Mouse (Mus musculus) liver, embryonic 16.5 days (tissue): ENCODE measurements around the gene Fignl2. TPM values are rescaled to one million over a fixed set of nuclear protein-coding genes. Genes with fewer than 3 reads are reported as not detected.

ENCODE experiments used
- ATAC-seq: fragments of 200-750 bp; cut with Nextera tagmentation; 2 replicates; pipeline ENCODE4 v1.8.0; 2017; ENCODE audit warnings: low read depth, mild to moderate bottlenecking, moderate number of reproducible peaks, moderate library complexity
- H3K27ac ChIP-seq: fragments of 300-500 bp; sonication (generic); 2 replicates; pipeline ENCODE4 v1.5.1; 2014; ENCODE audit warnings: mild to moderate bottlenecking, low read length
- H3K27me3 ChIP-seq: fragments of 300-500 bp; sonication (generic); 2 replicates; pipeline ENCODE4 v1.6.1; 2014; ENCODE audit warnings: low read depth, low read length, mixed read lengths; ENCODE audit not compliant: control insufficient read depth, insufficient read depth
- H3K36me3 ChIP-seq: fragments of 300-500 bp; sonication (generic); 2 replicates; pipeline ENCODE4 v1.6.1; 2014; ENCODE audit warnings: mild to moderate bottlenecking; ENCODE audit not compliant: control insufficient read depth, insufficient read depth
- H3K4me1 ChIP-seq: fragments of 300-500 bp; sonication (generic); 2 replicates; pipeline ENCODE4 v1.6.1; 2014; ENCODE audit warnings: low read depth, low read length, mixed read lengths; ENCODE audit not compliant: control insufficient read depth
- H3K4me2 ChIP-seq: fragments of 300-500 bp; sonication (generic); 2 replicates; pipeline ENCODE4 v1.6.1; 2014; ENCODE audit warnings: low read depth, low read length, mixed read lengths
- H3K4me3 ChIP-seq: fragments of 300-500 bp; sonication (generic); 2 replicates; pipeline ENCODE4 v1.5.1; 2014; ENCODE audit warnings: low read depth, mild to moderate bottlenecking, low read length
- H3K9ac ChIP-seq: fragments of 300-500 bp; sonication (generic); 2 replicates; pipeline ENCODE4 v1.6.1; 2014; ENCODE audit warnings: low read depth, low read length
- H3K9me3 ChIP-seq: fragments of 300-500 bp; sonication (generic); replicated peaks from 2 replicates; pipeline ENCODE4 v1.6.1; 2016; ENCODE audit warnings: low read length; ENCODE audit not compliant: control insufficient read depth
- WGBS: fragments of 180-500 bp; shearing (Covaris S2); extraction: QIAGEN DNeasy Blood & Tissue Kit; methylation state at CpG from one replicate; pipeline ENCODE4 v1.1.7; 2014; ENCODE audit not compliant: insufficient replicate concordance; 5-methylcytosine and 5-hydroxymethylcytosine counted together
- polyA plus RNA-seq: library from polyadenylated mRNA; unstranded; fragments of >200 nt; fragmentation: Nextera tagmentation; extraction: Ambion mirVana; gene quantifications from 2 replicates; pipeline ENCODE4 v1.2.1, GENCODE M21; 2015

Gene Fignl2
- polyA plus RNA-seq, 1 experiment from 2014 or later, result 0.07 TPM

DNA sequence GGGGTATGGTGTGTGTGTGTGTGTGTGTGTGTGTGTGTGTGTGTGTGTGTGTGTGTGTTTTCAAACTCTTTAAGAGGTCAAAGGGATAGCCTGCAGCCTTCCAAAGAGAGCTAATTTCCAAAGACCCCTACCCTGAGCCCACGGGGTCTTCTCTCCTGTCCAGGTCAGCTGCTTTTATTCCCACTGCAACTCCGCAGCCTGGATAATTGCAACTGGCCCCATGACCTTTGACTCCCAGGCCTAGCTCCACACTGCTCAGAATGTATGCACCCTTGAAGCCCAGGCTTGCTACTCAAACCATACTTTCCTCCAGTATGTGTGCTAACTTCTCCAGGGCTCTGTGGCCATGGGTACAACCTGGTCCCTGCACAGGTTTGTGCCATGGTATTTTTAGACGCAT, 17.0 kb upstream of the Fignl2 start:
- no peak overlapping the region for H3K4me2 ChIP-seq
- H3K27ac ChIP-seq, result no peak overlapping the region
- peaks cover 3% of the 10 kb centered on the region for H3K27me3 ChIP-seq
- whole genome bisulfite sequencing, result 65% methylated on average over 3 of the region's 3 CpGs
- no peak overlapping the region for H3K4me3 ChIP-seq
- H3K4me1 ChIP-seq, result peaks cover 6% of the 10 kb centered on the region
- no peak for ATAC-seq
- no peaks in the 10 kb centered on the region for H3K36me3 ChIP-seq
- H3K9ac ChIP-seq, result no peak overlapping the region
- no peaks in the 10 kb centered on the region for H3K9me3 ChIP-seq

DNA sequence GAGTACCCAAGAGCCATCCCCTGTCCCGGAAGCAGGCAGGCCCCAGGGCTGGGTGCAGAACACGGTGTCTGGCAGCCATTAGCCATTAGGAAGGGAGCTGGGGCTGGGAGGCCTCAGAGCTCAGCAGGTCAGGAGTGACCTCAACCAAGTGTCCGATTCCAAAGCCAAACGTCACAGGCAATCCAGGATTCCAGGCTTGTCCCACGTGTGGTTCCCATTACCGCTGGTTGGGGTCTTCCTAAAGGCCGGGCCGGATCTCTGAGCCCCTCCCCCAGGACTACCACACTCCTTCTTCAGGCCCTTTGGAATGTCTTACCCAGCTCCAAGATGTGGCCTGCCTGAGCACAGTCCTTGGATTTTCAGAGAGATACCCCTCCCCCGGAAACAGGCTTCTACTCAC, 16.6 kb upstream of the Fignl2 start:
- no peak overlapping the region for H3K27ac ChIP-seq
- ATAC-seq, result no peak
- no peak overlapping the region for H3K4me2 ChIP-seq
- peaks cover 3% of the 10 kb centered on the region for H3K27me3 ChIP-seq
- H3K4me3 ChIP-seq, result no peak overlapping the region
- peaks cover 6% of the 10 kb centered on the region for H3K4me1 ChIP-seq
- H3K36me3 ChIP-seq, result no peaks in the 10 kb centered on the region
- no peak overlapping the region for H3K9ac ChIP-seq
- no peaks in the 10 kb centered on the region for H3K9me3 ChIP-seq
- WGBS, result 62% methylated on average over 9 of the region's 9 CpGs

DNA sequence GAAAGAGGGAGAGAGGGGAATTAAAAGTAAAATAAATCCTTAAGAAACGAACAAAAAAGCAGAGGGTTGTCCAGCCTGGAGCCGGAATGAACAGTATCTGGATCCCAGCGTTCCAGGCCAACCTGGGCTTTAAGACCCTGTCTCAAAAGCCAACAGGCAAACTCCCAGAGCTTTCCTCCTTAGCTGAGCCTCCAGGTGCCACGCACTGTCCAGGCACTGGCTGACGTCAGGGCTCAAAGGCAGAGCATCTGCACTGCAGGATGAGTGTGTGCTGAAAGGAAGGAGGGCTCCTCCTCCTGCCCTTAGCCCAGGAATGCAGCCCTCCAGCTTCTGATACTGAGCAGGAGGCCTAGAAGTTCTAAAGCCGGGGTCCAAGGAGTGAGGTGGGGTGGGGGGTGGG, 15.6 kb upstream of the Fignl2 start:
- WGBS, result 68% methylated on average over 6 of the region's 6 CpGs
- no peak for ATAC-seq

DNA sequence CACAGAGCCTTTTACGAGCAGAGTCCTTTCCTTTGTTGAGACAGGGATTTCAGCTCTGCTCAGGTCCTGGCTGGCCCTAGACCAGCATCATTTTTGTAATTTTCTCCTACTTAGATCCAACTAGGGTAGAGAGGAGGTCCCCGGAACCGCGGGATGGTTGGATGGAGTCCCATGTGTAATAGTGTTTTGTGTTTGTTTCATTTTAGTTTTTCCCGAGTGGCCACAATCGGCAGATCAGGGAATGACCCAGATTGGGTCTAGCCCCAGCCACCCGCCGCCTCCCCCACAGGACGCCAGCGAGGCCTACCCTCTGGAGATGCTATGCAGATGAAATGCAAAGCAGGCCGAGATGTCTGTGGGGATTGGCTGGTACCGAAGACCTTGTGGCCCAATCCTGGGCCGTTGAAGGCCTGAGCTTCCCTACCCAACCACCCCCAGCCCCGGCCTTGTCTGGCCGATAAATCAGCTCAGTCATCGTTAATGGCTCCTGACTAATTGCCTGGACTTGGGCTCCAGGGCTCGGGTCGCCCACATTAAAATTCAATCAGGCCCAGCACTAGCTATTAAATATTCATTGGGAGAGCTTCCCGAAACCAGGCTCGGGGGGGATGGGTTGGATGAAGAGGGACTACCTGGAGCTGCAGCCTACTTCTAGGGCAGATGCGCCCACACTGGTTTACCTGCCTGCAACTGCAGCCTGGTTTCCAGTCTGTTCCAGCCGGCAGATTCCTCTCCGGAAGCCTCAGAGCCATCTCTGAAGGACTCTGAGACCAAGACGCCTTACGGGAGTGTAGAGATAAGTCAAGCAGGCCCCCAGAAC, 14.7 kb upstream of the Fignl2 start:
- Histone ChIP-seq H3K4me2 (no peak overlapping the region), H3K36me3 (no peaks in the 10 kb centered on the region), H3K9ac (no peak overlapping the region), H3K27me3 (no peaks in the 10 kb centered on the region), H3K4me3 (no peak overlapping the region), H3K4me1 (peaks cover 6% of the 10 kb centered on the region), H3K9me3 (no peaks in the 10 kb centered on the region), H3K27ac (no peak overlapping the region)
- peak; percentile 37; the same call in 1 of the 2 replicates for ATAC-seq
- 39% methylated on average over 25 of the region's 25 CpGs for WGBS

More for the DNA sequence above, 15.6 kb upstream of the Fignl2 start:
- Histone ChIP-seq H3K4me1 (peaks cover 6% of the 10 kb centered on the region), H3K4me2 (no peak overlapping the region), H3K27ac (no peak overlapping the region), H3K9me3 (no peaks in the 10 kb centered on the region), H3K9ac (no peak overlapping the region), H3K36me3 (no peaks in the 10 kb centered on the region), H3K27me3 (peaks cover 1% of the 10 kb centered on the region), H3K4me3 (no peak overlapping the region)

DNA sequence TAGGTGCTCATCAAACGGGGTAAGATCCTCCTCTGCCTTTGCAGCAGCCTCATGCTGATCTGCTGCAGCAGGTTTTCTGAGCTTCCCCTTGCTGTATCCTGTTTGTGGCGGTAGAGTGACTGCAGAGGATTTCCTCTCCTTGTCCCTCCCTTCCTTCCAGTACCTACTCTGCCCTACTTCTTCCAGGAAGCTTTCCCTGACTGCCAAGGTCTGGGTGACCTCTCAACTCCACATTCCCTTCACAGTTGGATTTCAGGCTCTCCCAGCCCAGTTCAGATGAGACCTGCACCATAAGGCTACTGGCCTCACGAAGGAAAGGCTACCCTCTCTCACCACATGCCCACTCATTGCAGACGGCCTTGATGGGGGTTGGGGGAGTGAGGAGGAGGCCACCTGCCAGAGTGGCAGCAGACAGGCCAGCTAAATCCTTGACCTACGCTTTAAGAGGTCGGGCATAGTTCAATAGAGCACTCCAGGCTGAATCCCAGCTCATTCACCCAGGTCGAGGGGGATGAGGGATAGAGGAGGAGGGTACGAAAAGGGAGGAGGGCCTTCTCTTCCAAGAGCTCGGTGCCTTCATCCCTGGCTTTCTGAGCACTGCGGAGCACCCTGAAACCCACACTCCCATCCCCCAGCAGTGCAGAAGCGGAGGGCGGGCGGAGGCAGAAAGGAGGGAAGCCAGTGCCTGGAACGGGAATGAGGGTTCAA, 13.9 kb upstream of the Fignl2 start:
- peak; percentile 28; the same call in 1 of the 2 replicates for ATAC-seq
- Histone ChIP-seq H3K9ac (no peak overlapping the region), H3K27me3 (no peaks in the 10 kb centered on the region), H3K9me3 (no peaks in the 10 kb centered on the region), H3K4me1 (peaks cover 6% of the 10 kb centered on the region), H3K36me3 (no peaks in the 10 kb centered on the region), H3K27ac (no peak overlapping the region), H3K4me2 (no peak overlapping the region), H3K4me3 (no peak overlapping the region)
- 39% methylated on average over 14 of the region's 14 CpGs for WGBS

DNA sequence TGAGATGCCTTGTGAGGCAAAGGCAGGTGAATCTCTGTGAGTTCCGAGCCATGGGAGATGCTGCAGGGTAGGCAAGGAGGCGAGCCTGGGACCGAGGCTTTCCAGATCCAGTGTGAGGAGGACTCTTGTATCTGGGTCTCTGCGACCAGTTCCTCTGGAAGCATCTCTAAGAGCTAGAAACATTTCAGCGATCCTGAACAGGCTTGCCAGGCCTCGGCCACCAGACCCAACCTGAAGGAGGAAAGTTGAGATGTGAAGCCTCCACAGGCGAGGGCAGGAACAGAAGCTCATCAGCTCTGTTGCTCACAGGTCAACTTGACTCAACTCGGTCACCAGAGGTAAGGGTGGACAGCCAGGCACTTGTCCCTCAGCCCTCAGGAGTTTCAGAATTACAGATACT, 13.2 kb upstream of the Fignl2 start:
- Histone ChIP-seq H3K4me1 (peaks cover 6% of the 10 kb centered on the region), H3K9me3 (no peaks in the 10 kb centered on the region), H3K4me2 (no peak overlapping the region), H3K36me3 (no peaks in the 10 kb centered on the region), H3K4me3 (no peak overlapping the region), H3K9ac (no peak overlapping the region), H3K27ac (no peak overlapping the region), H3K27me3 (no peaks in the 10 kb centered on the region)
- 60% methylated on average over 8 of the region's 8 CpGs for WGBS
- ATAC-seq, result no peak

DNA sequence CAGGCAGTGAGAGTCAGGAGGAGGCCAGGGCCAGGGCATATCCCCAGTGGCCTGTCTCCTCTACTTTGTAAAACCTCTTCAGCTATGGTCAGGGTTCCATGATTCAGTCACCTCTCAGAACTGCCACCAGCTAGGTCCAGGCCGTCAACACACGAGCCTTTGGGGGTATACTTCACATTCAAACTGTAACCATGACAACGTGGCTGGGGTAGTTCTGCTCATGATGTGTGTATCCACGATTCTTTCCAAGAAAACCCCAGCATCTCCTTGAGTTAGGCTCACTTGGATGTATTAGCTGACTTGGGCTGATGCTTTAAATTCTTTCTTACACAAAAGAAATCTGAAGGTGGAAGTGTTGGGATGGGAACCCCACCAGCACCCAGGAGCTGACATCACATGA, 9.9 kb upstream of the Fignl2 start:
- Histone ChIP-seq H3K27me3 (no peaks in the 10 kb centered on the region), H3K4me3 (no peak overlapping the region), H3K4me1 (peaks cover 6% of the 10 kb centered on the region), H3K9ac (no peak overlapping the region), H3K27ac (no peak overlapping the region), H3K4me2 (no peak overlapping the region), H3K9me3 (no peaks in the 10 kb centered on the region), H3K36me3 (no peaks in the 10 kb centered on the region)
- 54% methylated on average over 4 of the region's 4 CpGs for WGBS
- no peak for ATAC-seq

DNA sequence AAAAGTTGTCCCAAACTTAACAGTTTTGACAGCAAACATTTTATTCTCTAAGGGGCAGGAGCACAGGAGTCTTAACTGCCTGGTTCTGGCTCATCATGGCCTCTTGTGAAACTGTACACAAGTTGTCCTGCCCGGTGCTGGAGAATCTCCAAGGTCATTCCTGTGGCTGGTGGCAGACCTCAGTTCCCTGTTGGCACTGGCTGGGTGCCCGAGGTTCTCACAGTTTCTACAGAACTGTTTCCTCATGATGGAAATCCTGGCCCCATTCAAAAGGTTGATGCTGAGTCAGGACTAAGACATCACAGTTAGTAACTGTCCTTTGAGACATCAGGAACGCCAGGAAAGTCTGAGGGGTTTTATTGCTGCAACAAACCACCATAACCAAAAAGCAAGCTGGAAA, 8.6 kb upstream of the Fignl2 start:
- no peaks in the 10 kb centered on the region for H3K27me3 ChIP-seq
- ATAC-seq, result no peak
- H3K9me3 ChIP-seq, result no peaks in the 10 kb centered on the region
- no peak overlapping the region for H3K9ac ChIP-seq
- no peaks in the 10 kb centered on the region for H3K36me3 ChIP-seq
- H3K4me1 ChIP-seq, result no peaks in the 10 kb centered on the region
- no peak overlapping the region for H3K27ac ChIP-seq
- whole genome bisulfite sequencing, result 45% methylated on average over 3 of the region's 3 CpGs
- H3K4me2 ChIP-seq, result no peak overlapping the region
- no peak overlapping the region for H3K4me3 ChIP-seq

DNA sequence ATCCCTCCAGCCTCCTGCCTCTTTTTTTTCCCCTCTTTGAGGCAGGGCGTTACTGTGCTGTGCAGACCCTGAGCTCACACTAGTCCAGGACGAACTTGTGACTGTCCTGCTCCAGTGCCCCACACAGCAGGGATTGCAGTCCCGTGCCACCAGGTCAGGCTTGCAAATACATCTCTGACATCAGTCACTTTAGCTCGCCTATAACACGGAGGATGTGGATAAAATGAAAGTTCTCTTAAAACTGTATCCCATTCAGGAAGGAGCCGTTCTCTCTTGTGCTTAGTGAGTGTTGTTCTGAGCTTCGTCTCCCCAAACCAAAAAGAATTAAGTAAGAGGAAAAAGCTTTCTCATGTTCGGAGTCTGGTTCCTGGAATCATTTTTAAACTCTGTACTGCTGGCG, 8.1 kb upstream of the Fignl2 start:
- Histone ChIP-seq H3K4me3 (no peak overlapping the region), H3K9ac (no peak overlapping the region)
- ATAC-seq, result no peak

More for the DNA sequence above, 8.1 kb upstream of the Fignl2 start:
- H3K4me2 ChIP-seq, result no peak overlapping the region
- no peaks in the 10 kb centered on the region; the same call in 1 of the 2 replicates for H3K4me1 ChIP-seq
- 56% methylated on average over 9 of the region's 9 CpGs for WGBS
- H3K9me3 ChIP-seq, result no peaks in the 10 kb centered on the region
- no peak overlapping the region for H3K27ac ChIP-seq
- no peaks in the 10 kb centered on the region for H3K27me3 ChIP-seq
- no peaks in the 10 kb centered on the region for H3K36me3 ChIP-seq
